Mouse (Mus musculus): Measurements from ENCODE around the gene Tmem198b. TPM values are rescaled to one million over a fixed set of nuclear protein-coding genes. Genes with fewer than 3 reads are reported as not detected.

Gene Tmem198b
- polyA plus RNA-seq, 1 experiment from 2014 or later = 14.2 TPM

DNA sequence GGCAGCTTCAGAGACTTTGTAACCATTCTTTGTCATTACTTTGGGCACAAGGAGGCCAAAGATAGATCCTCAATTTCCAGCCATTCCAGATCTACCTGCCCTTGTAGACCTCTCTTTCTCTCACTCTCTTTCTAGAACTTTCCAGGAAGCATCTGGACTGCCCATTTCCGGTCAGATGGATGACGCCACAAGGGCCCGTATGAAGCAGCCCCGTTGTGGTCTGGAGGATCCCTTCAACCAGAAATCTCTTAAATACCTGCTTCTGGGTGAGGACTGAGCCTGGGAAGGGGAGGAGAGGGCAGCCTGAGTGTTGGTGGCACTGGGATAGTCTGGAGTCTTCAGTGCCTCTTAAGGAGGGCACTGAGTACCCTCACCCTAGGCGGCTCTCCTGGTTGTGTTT, 9.8 kb downstream of the Tmem198b start:
- no peak for DNase-seq (ENCODE audit: low spot score)
- no peak overlapping the region for H3K4me2 ChIP-seq (ENCODE audit: low read depth, low read length)
- H3K27me3 ChIP-seq (ENCODE audit: control insufficient read depth, insufficient read depth, low read length) = no peaks in the 10 kb centered on the region
- WGBS = 87% methylated on average over 5 of the region's 5 CpGs
- no peaks in the 10 kb centered on the region for H3K36me3 ChIP-seq (replicated peaks; ENCODE audit: control insufficient read depth, insufficient read depth, low read depth, low read length)
- no peaks in the 10 kb centered on the region for H3K9me3 ChIP-seq (replicated peaks; ENCODE audit: control insufficient read depth, low read length)
- ATAC-seq (replicated peaks; ENCODE audit: insufficient number of reproducible peaks, low FRiP score, low TSS enrichment, low read depth) = no peak
- H3K4me1 ChIP-seq (ENCODE audit: control insufficient read depth, insufficient read depth, low read length) = no peaks in the 10 kb centered on the region
- no peak overlapping the region for H3K27ac ChIP-seq (replicated peaks; ENCODE audit: low read depth, low read length)
- no peak overlapping the region for H3K9ac ChIP-seq (replicated peaks; ENCODE audit: low read length)
- H3K4me3 ChIP-seq (ENCODE audit: low read depth, low read length) = no peak overlapping the region

DNA sequence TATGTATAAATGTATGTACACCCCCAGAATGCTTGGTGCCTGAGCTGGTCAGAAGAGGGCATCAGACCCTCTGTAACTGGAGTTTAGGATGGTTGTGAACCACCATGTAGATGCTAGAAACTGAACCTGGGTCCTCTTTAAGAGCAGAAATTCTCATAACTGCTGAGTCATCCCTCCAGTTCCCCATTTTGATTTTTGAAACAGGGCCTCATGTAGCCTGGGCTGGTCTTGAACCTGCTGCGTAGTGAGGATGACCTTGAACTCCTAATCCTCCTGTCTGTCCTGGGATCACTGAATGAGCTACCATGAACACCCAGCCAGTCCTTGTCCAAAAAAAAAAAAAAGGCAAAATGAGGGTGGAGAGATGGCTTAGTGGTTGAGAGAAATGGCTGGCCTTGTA, 10.9 kb downstream of the Tmem198b start:
- WGBS = 92% methylated on average over 1 of the region's 1 CpGs
- ATAC-seq (replicated peaks; ENCODE audit: insufficient number of reproducible peaks, low FRiP score, low TSS enrichment, low read depth) (no peak), DNase-seq (ENCODE audit: low spot score) (no peak)
- no peaks in the 10 kb centered on the region for H3K4me1 ChIP-seq (ENCODE audit: control insufficient read depth, insufficient read depth, low read length)
- no peak overlapping the region for H3K9ac ChIP-seq (replicated peaks; ENCODE audit: low read length)
- H3K4me3 ChIP-seq (ENCODE audit: low read depth, low read length) = no peak overlapping the region
- no peaks in the 10 kb centered on the region for H3K36me3 ChIP-seq (replicated peaks; ENCODE audit: control insufficient read depth, insufficient read depth, low read depth, low read length)
- no peak overlapping the region for H3K4me2 ChIP-seq (ENCODE audit: low read depth, low read length)
- H3K27me3 ChIP-seq (ENCODE audit: control insufficient read depth, insufficient read depth, low read length) = no peaks in the 10 kb centered on the region
- H3K27ac ChIP-seq (replicated peaks; ENCODE audit: low read depth, low read length) = no peak overlapping the region
- no peaks in the 10 kb centered on the region for H3K9me3 ChIP-seq (replicated peaks; ENCODE audit: control insufficient read depth, low read length)

DNA sequence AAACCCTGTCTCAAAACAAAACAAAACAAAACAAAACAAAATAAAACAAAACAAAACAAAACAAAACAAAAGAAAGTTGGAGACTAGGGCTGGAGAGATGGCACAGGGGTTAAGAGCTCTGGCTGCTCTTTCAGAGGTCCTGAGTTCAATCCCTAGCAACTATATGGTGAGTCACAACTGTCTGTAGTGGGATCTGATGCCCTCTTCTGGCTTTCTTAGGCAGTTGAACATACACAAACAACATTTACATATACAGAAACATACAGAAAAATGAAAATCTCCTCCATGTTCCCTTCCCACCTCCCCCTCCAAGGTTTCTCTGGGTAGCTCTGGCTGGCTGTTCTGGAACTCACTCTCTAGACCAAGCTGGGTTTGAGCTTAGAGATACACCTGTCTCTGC, 12.1 kb downstream of the Tmem198b start:
- no peak for ATAC-seq (replicated peaks; ENCODE audit: insufficient number of reproducible peaks, low FRiP score, low TSS enrichment, low read depth)
- Histone ChIP-seq H3K4me2 (ENCODE audit: low read depth, low read length) (no peak overlapping the region), H3K4me1 (ENCODE audit: control insufficient read depth, insufficient read depth, low read length) (no peaks in the 10 kb centered on the region), H3K27me3 (ENCODE audit: control insufficient read depth, insufficient read depth, low read length) (no peaks in the 10 kb centered on the region), H3K4me3 (ENCODE audit: low read depth, low read length) (no peak overlapping the region), H3K9me3 (replicated peaks; ENCODE audit: control insufficient read depth, low read length) (no peaks in the 10 kb centered on the region), H3K9ac (replicated peaks; ENCODE audit: low read length) (no peak overlapping the region), H3K36me3 (replicated peaks; ENCODE audit: control insufficient read depth, insufficient read depth, low read depth, low read length) (no peaks in the 10 kb centered on the region), H3K27ac (replicated peaks; ENCODE audit: low read depth, low read length) (no peak overlapping the region)
- DNase-seq (ENCODE audit: low spot score) = no peak

DNA sequence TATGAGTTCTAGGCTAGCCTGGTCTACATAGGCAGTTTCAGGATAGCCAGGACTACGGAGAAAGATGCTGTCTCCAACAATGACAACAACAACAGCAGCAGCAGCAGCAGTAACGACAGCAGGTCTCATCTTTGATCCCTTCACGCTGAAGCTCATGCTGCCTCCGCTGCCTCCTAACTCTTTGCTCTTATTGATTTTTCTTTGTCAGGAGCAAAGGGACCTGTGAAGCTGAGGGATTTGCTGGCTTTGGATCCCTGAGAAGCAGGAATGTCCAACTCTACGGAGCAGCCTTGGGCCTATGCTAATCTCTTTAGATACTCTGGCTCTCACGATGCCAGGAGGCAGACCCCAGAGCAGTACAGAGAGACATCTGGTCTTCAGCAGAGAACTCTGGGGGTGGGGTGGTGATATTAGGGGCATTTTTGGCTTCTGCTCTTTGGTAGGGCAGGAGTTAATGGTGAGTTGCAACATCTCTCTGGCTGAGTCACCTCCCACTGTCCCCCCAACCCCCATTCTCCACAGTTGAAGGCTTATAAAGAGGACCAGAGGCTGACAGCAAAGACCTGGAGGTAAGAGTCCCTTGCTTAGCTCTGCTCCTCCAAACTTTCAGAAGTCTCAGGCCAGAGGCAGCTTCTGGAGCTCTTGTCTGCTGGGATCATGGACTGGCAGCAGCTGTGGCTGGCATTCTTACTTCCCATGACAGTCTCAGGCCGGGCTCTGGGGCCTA, 13.6 kb downstream of the Tmem198b start, which contains the start of gene Mmp19:
Mmp19 (plus strand) TSS at position 513 of the 727 bp plus-strand sequence.
- H3K36me3 ChIP-seq (replicated peaks; ENCODE audit: control insufficient read depth, insufficient read depth, low read depth, low read length) = no peaks in the 10 kb centered on the region
- WGBS = 75% methylated on average over 7 of the region's 7 CpGs
- no peak within 1 kb of the TSS for H3K27ac ChIP-seq (replicated peaks; ENCODE audit: low read depth, low read length)
- H3K4me3 ChIP-seq (ENCODE audit: low read depth, low read length) = no peak within 1 kb of the TSS
- DNase-seq (ENCODE audit: low spot score) (no peak), ATAC-seq (replicated peaks; ENCODE audit: insufficient number of reproducible peaks, low FRiP score, low TSS enrichment, low read depth) (no peak)
- H3K9me3 ChIP-seq (replicated peaks; ENCODE audit: control insufficient read depth, low read length) = no peaks in the 10 kb centered on the region
- H3K4me2 ChIP-seq (ENCODE audit: low read depth, low read length) = no peak within 1 kb of the TSS
- no peaks in the 10 kb centered on the region for H3K4me1 ChIP-seq (ENCODE audit: control insufficient read depth, insufficient read depth, low read length)
- no peaks in the 10 kb centered on the region for H3K27me3 ChIP-seq (ENCODE audit: control insufficient read depth, insufficient read depth, low read length)
- H3K9ac ChIP-seq (replicated peaks; ENCODE audit: low read length) = no peak within 1 kb of the TSS

DNA sequence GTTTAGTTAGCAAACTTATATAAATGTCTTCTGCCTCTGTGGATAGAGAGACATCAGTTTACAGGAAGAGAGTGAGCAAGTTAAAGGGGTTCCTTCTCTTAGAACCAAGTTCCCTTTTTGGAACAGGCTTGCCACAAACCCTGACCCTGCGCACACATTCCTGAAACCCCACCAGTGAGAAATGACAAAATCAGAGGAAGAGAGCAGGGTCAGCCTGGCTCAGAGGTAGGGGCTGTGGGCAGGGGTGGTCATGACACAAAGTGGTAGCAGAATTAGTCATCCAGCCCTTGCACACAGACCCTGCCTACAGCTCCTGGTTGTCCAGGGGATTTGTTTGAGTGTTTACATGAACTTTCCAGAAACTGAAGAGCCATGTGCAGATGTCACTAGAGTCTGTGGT, 24.0 kb downstream of the Tmem198b start:
- H3K4me3 ChIP-seq (ENCODE audit: low read depth, low read length) = no peak overlapping the region
- no peaks in the 10 kb centered on the region for H3K4me1 ChIP-seq (ENCODE audit: control insufficient read depth, insufficient read depth, low read length)
- H3K27ac ChIP-seq (replicated peaks; ENCODE audit: low read depth, low read length) = no peak overlapping the region
- H3K9ac ChIP-seq (replicated peaks; ENCODE audit: low read length) = no peak overlapping the region
- WGBS = 81% methylated on average over 1 of the region's 1 CpGs
- ATAC-seq (replicated peaks; ENCODE audit: insufficient number of reproducible peaks, low FRiP score, low TSS enrichment, low read depth) = no peak
- no peaks in the 10 kb centered on the region for H3K27me3 ChIP-seq (ENCODE audit: control insufficient read depth, insufficient read depth, low read length)
- H3K4me2 ChIP-seq (ENCODE audit: low read depth, low read length) = no peak overlapping the region
- no peaks in the 10 kb centered on the region for H3K36me3 ChIP-seq (replicated peaks; ENCODE audit: control insufficient read depth, insufficient read depth, low read depth, low read length)
- DNase-seq (ENCODE audit: low spot score) = no peak
- H3K9me3 ChIP-seq (replicated peaks; ENCODE audit: control insufficient read depth, low read length) = no peaks in the 10 kb centered on the region; the same call in none of the 2 replicates

DNA sequence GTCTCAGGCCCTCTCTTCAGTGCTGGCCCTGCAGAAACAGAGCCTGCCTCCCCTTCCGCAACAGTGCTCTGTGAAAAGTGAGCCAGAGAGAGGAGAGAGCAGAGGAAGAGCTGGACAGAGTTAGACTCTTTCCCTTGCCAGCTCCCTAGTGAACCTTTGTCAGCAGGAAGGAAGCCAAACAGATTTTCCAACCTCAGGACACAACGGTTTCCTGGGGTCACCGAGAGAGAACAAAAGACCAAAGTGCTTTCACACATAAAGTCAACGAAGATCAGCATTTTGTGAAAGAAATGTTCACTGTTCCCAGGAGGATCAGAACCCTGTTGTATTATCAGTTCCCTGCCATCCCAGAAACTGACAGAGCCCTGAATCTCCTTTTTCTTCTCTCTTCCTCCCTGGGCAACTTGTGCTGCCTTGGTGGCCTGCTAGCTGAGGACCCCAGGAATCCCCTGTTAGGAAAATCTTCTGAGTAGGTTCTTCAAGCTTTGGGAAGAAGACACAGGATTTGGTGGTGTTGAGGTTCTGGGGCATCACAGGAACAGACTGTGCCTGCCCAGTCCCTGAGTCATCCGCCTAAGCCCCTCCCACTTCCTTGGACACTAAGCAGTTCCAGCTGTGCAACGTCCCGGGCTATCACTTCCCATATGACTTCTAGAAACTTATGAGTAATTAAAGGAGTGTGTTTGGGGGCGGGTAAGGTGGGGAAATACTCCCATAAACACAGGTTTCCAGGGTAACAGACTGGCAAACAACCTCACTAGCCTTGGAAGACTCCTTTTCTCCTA, 25.0 kb downstream of the Tmem198b start:
- ATAC-seq (replicated peaks; ENCODE audit: insufficient number of reproducible peaks, low FRiP score, low TSS enrichment, low read depth) (peak; percentile 93), DNase-seq (ENCODE audit: low spot score) (peak; percentile 91)
- H3K27me3 ChIP-seq (ENCODE audit: control insufficient read depth, insufficient read depth, low read length) = no peaks in the 10 kb centered on the region
- no peaks in the 10 kb centered on the region for H3K36me3 ChIP-seq (replicated peaks; ENCODE audit: control insufficient read depth, insufficient read depth, low read depth, low read length)
- H3K27ac ChIP-seq (replicated peaks; ENCODE audit: low read depth, low read length) = peak overlapping the region; percentile 81
- H3K9me3 ChIP-seq (replicated peaks; ENCODE audit: control insufficient read depth, low read length) = no peaks in the 10 kb centered on the region; the same call in 1 of the 2 replicates
- H3K4me2 ChIP-seq (ENCODE audit: low read depth, low read length) = no peak overlapping the region
- 17% methylated on average over 8 of the region's 8 CpGs for WGBS
- no peak overlapping the region for H3K4me3 ChIP-seq (ENCODE audit: low read depth, low read length)
- peak overlapping the region; percentile 43 for H3K9ac ChIP-seq (replicated peaks; ENCODE audit: low read length)
- no peaks in the 10 kb centered on the region for H3K4me1 ChIP-seq (ENCODE audit: control insufficient read depth, insufficient read depth, low read length)

DNA sequence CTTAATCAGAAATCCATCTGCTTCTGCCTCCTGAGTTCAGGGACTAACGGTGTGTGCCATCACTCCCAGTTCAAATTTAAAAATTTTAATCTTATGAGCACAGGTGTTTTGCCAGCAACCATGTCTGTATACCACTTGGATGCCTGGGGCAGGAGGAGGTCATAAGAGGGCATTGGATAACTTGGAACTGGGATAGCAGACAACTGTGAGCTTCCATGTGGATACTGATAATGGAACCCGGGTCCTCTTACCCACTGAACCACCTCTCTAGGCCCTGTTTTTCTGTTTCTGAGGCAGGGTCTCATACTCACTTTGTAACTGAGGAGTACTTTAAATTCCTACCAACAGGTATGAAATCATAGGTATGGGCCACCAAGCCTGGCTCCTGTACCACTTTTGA, 25.7 kb downstream of the Tmem198b start:
- Histone ChIP-seq H3K9ac (replicated peaks; ENCODE audit: low read length) (no peak overlapping the region), H3K27ac (replicated peaks; ENCODE audit: low read depth, low read length) (no peak overlapping the region; the same call in 1 of the 2 replicates), H3K4me2 (ENCODE audit: low read depth, low read length) (no peak overlapping the region), H3K27me3 (ENCODE audit: control insufficient read depth, insufficient read depth, low read length) (no peaks in the 10 kb centered on the region), H3K36me3 (replicated peaks; ENCODE audit: control insufficient read depth, insufficient read depth, low read depth, low read length) (no peaks in the 10 kb centered on the region), H3K9me3 (replicated peaks; ENCODE audit: control insufficient read depth, low read length) (no peaks in the 10 kb centered on the region), H3K4me3 (ENCODE audit: low read depth, low read length) (no peak overlapping the region), H3K4me1 (ENCODE audit: control insufficient read depth, insufficient read depth, low read length) (no peaks in the 10 kb centered on the region)
- no peak for DNase-seq (ENCODE audit: low spot score)
- ATAC-seq (replicated peaks; ENCODE audit: insufficient number of reproducible peaks, low FRiP score, low TSS enrichment, low read depth) = no peak
- WGBS = 83% methylated on average over 2 of the region's 2 CpGs

DNA sequence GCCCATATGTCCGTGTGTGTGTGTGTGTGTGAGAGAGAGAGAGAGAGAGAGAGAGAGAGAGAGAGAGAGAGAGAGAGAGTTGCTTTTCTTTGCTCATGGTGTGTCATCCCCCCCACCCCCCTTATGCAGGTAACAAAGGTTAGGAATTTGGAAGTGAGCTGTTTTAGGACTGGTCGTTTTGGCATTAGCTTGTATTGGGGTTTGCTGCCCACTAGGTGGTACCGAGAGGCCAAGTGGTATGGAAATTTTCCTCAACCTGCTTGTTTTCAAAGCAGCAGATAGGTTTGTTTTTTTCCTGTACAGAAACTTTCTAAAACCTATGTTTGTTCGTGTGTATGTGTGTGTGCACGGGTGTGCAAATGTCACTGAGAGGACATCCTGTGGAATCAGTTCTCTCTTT, 30.5 kb downstream of the Tmem198b start:
- H3K9ac ChIP-seq (replicated peaks; ENCODE audit: low read length) = no peak overlapping the region
- H3K4me3 ChIP-seq (ENCODE audit: low read depth, low read length) = no peak overlapping the region
- WGBS = 17% methylated on average over 5 of the region's 5 CpGs
- ATAC-seq (replicated peaks; ENCODE audit: insufficient number of reproducible peaks, low FRiP score, low TSS enrichment, low read depth) (no peak), DNase-seq (ENCODE audit: low spot score) (peak; percentile 48)
- no peaks in the 10 kb centered on the region for H3K4me1 ChIP-seq (ENCODE audit: control insufficient read depth, insufficient read depth, low read length)
- H3K27me3 ChIP-seq (ENCODE audit: control insufficient read depth, insufficient read depth, low read length) = no peaks in the 10 kb centered on the region
- no peak overlapping the region for H3K27ac ChIP-seq (replicated peaks; ENCODE audit: low read depth, low read length)
- H3K9me3 ChIP-seq (replicated peaks; ENCODE audit: control insufficient read depth, low read length) = no peaks in the 10 kb centered on the region
- H3K36me3 ChIP-seq (replicated peaks; ENCODE audit: control insufficient read depth, insufficient read depth, low read depth, low read length) = no peaks in the 10 kb centered on the region
- H3K4me2 ChIP-seq (ENCODE audit: low read depth, low read length) = no peak overlapping the region

Data from embryonic facial prominence, embryonic 11.5 days (tissue).